Mouse (Mus musculus) embryonic facial prominence, embryonic 15.5 days (tissue): ENCODE measurements around the gene Adh4. TPM values are rescaled to one million over a fixed set of nuclear protein-coding genes. Genes with fewer than 3 reads are reported as not detected.

Experiments used
- ATAC-seq: fragments of 200-750 bp; cut with Nextera tagmentation; 2 replicates; pipeline ENCODE4 v1.8.0; 2017; ENCODE audit warnings: low read depth, moderate TSS enrichment; ENCODE audit not compliant: insufficient number of reproducible peaks, low FRiP score, low TSS enrichment
- H3K27ac ChIP-seq: fragments of 300-500 bp; sonication (generic); replicated peaks from 2 replicates; pipeline ENCODE4 v1.5.1; 2015; ENCODE audit warnings: mild to moderate bottlenecking, inconsistent platforms
- H3K27me3 ChIP-seq: fragments of 300-500 bp; sonication (generic); 2 replicates; pipeline ENCODE4 v1.6.1; 2015; ENCODE audit warnings: inconsistent platforms
- H3K36me3 ChIP-seq: fragments of 300-500 bp; sonication (generic); 2 replicates; pipeline ENCODE4 v1.6.1; 2015; ENCODE audit warnings: mild to moderate bottlenecking, inconsistent platforms
- H3K4me1 ChIP-seq: fragments of 300-500 bp; sonication (generic); 2 replicates; pipeline ENCODE4 v1.6.1; 2015; ENCODE audit warnings: inconsistent platforms
- H3K4me2 ChIP-seq: fragments of 300-500 bp; sonication (generic); replicated peaks from 2 replicates; pipeline ENCODE4 v1.6.1; 2015; ENCODE audit warnings: mild to moderate bottlenecking, inconsistent platforms
- H3K4me3 ChIP-seq: fragments of 300-500 bp; sonication (generic); replicated peaks from 2 replicates; pipeline ENCODE4 v1.5.1; 2015; ENCODE audit warnings: mild to moderate bottlenecking, inconsistent platforms
- H3K9ac ChIP-seq: fragments of 300-500 bp; sonication (generic); 2 replicates; pipeline ENCODE4 v1.6.1; 2015; ENCODE audit warnings: inconsistent platforms
- H3K9me3 ChIP-seq: fragments of 300-500 bp; sonication (generic); replicated peaks from 2 replicates; pipeline ENCODE4 v1.6.1; 2016; ENCODE audit warnings: inconsistent platforms
- WGBS: fragments of 180-500 bp; shearing (Covaris S2); methylation state at CpG from one replicate; pipeline ENCODE4 v1.1.7; 2015; 5-methylcytosine and 5-hydroxymethylcytosine counted together
- polyA plus RNA-seq: library from polyadenylated mRNA; unstranded; fragments of >200 nt; fragmentation: Nextera tagmentation; extraction: Ambion mirVana; gene quantifications from 2 replicates; pipeline ENCODE4 v1.2.1, GENCODE M21; 2015

Adh4 gene
- polyA plus RNA-seq, 1 experiment from 2014 or later: not detected

- no peak for ATAC-seq
- Histone ChIP-seq H3K4me2 (no peak overlapping the region), H3K27ac (no peak overlapping the region), H3K9me3 (no peaks in the 10 kb centered on the region), H3K36me3 (no peaks in the 10 kb centered on the region), H3K9ac (no peak overlapping the region), H3K4me1 (no peaks in the 10 kb centered on the region), H3K27me3 (no peaks in the 10 kb centered on the region), H3K4me3 (no peak overlapping the region)
- WGBS: 84% methylated on average over 1 of the region's 1 CpGs
Observed at GRCm38 (mm10) chr3:138409585-138409984, 5.7 kb upstream of the Adh4 start.

GRCm38 (mm10) chr3:138410211-138410610 is 5.1 kb upstream of the Adh4 start:
- H3K4me1 ChIP-seq: no peaks in the 10 kb centered on the region
- 82% methylated on average over 3 of the region's 3 CpGs for WGBS
- no peak overlapping the region for H3K4me2 ChIP-seq
- no peak overlapping the region for H3K4me3 ChIP-seq
- H3K27me3 ChIP-seq: no peaks in the 10 kb centered on the region
- ATAC-seq: no peak
- no peaks in the 10 kb centered on the region for H3K36me3 ChIP-seq
- H3K27ac ChIP-seq: no peak overlapping the region
- H3K9me3 ChIP-seq: no peaks in the 10 kb centered on the region
- no peak overlapping the region for H3K9ac ChIP-seq

GRCm38 (mm10) chr3:138419369-138419768 is 4.1 kb downstream of the Adh4 start:
- Histone ChIP-seq H3K9ac (no peak overlapping the region), H3K9me3 (no peaks in the 10 kb centered on the region), H3K36me3 (no peaks in the 10 kb centered on the region), H3K27me3 (no peaks in the 10 kb centered on the region), H3K27ac (no peak overlapping the region), H3K4me2 (no peak overlapping the region), H3K4me3 (no peak overlapping the region), H3K4me1 (no peaks in the 10 kb centered on the region)
- WGBS: 64% methylated on average over 6 of the region's 6 CpGs
- no peak for ATAC-seq

- 89% methylated on average over 3 of the region's 3 CpGs for WGBS
- H3K4me1 ChIP-seq: no peaks in the 10 kb centered on the region
Observed at GRCm38 (mm10) chr3:138420385-138420784, 5.1 kb downstream of the Adh4 start.

GRCm38 (mm10) chr3:138423664-138424063 is 8.4 kb downstream of the Adh4 start:
- H3K4me2 ChIP-seq: no peak overlapping the region
- H3K9ac ChIP-seq: no peak overlapping the region
- no peaks in the 10 kb centered on the region for H3K27me3 ChIP-seq
- H3K9me3 ChIP-seq: no peaks in the 10 kb centered on the region
- 72% methylated on average over 2 of the region's 2 CpGs for WGBS
- H3K4me1 ChIP-seq: no peaks in the 10 kb centered on the region
- no peak overlapping the region for H3K4me3 ChIP-seq
- no peak for ATAC-seq
- no peak overlapping the region for H3K27ac ChIP-seq
- no peaks in the 10 kb centered on the region for H3K36me3 ChIP-seq

More at GRCm38 (mm10) chr3:138420385-138420784, 5.1 kb downstream of the Adh4 start:
- no peak overlapping the region for H3K9ac ChIP-seq
- no peak overlapping the region for H3K4me2 ChIP-seq
- H3K9me3 ChIP-seq: no peaks in the 10 kb centered on the region
- H3K36me3 ChIP-seq: no peaks in the 10 kb centered on the region
- no peak overlapping the region for H3K4me3 ChIP-seq
- ATAC-seq: no peak
- no peak overlapping the region for H3K27ac ChIP-seq
- no peaks in the 10 kb centered on the region for H3K27me3 ChIP-seq

GRCm38 (mm10) chr3:138424247-138424646 is 9.0 kb downstream of the Adh4 start:
- WGBS: 59% methylated on average over 4 of the region's 4 CpGs
- Histone ChIP-seq H3K36me3 (no peaks in the 10 kb centered on the region), H3K4me1 (no peaks in the 10 kb centered on the region), H3K27me3 (no peaks in the 10 kb centered on the region), H3K9ac (no peak overlapping the region), H3K4me2 (no peak overlapping the region), H3K9me3 (no peaks in the 10 kb centered on the region), H3K4me3 (no peak overlapping the region), H3K27ac (no peak overlapping the region)
- ATAC-seq: no peak

- no peaks in the 10 kb centered on the region for H3K27me3 ChIP-seq
- H3K9ac ChIP-seq: no peak overlapping the region
- H3K4me2 ChIP-seq: no peak overlapping the region
- no peak for ATAC-seq
- H3K4me3 ChIP-seq: no peak overlapping the region
- 76% methylated on average over 6 of the region's 6 CpGs for WGBS
- no peaks in the 10 kb centered on the region for H3K36me3 ChIP-seq
- H3K9me3 ChIP-seq: no peaks in the 10 kb centered on the region
- H3K4me1 ChIP-seq: no peaks in the 10 kb centered on the region
- no peak overlapping the region for H3K27ac ChIP-seq
Observed at GRCm38 (mm10) chr3:138430360-138430976, 15.2 kb downstream of the Adh4 start.

- no peaks in the 10 kb centered on the region for H3K36me3 ChIP-seq
- no peak overlapping the region for H3K27ac ChIP-seq
- H3K9me3 ChIP-seq: no peaks in the 10 kb centered on the region
- no peak overlapping the region for H3K4me2 ChIP-seq
- no peak overlapping the region for H3K4me3 ChIP-seq
- 63% methylated on average over 2 of the region's 2 CpGs for WGBS
- H3K4me1 ChIP-seq: no peaks in the 10 kb centered on the region
- no peaks in the 10 kb centered on the region for H3K27me3 ChIP-seq
- no peak overlapping the region for H3K9ac ChIP-seq
- no peak for ATAC-seq
Observed at GRCm38 (mm10) chr3:138431835-138432234, 16.6 kb downstream of the Adh4 start.

- no peak for ATAC-seq
- WGBS: 69% methylated on average over 3 of the region's 3 CpGs
- no peak overlapping the region for H3K4me3 ChIP-seq
- no peak overlapping the region for H3K27ac ChIP-seq
- H3K27me3 ChIP-seq: no peaks in the 10 kb centered on the region
- peaks cover 3% of the 10 kb centered on the region; the same call in 1 of the 2 replicates for H3K4me1 ChIP-seq
- H3K4me2 ChIP-seq: no peak overlapping the region
- no peak overlapping the region for H3K9ac ChIP-seq
- H3K9me3 ChIP-seq: no peaks in the 10 kb centered on the region
- no peaks in the 10 kb centered on the region for H3K36me3 ChIP-seq
Observed at GRCm38 (mm10) chr3:138438716-138439115, 23.4 kb downstream of the Adh4 start.

GRCm38 (mm10) chr3:138442203-138442602 is 26.9 kb downstream of the Adh4 start:
- under 1% methylated on average over 9 of the region's 9 CpGs for WGBS
- Histone ChIP-seq H3K27me3 (no peaks in the 10 kb centered on the region), H3K36me3 (peaks cover 22% of the 10 kb centered on the region), H3K9ac (peak overlapping the region; percentile 35), H3K9me3 (no peaks in the 10 kb centered on the region), H3K4me3 (peak overlapping the region; percentile 92), H3K4me2 (peak overlapping the region; percentile 93), H3K4me1 (peaks cover 16% of the 10 kb centered on the region), H3K27ac (peak overlapping the region; percentile 93)
- ATAC-seq: no peak

- Histone ChIP-seq H3K9me3 (no peaks in the 10 kb centered on the region), H3K27ac (peak within 1 kb of the TSS; percentile 93), H3K27me3 (no peaks in the 10 kb centered on the region), H3K9ac (peak within 1 kb of the TSS; percentile 75), H3K36me3 (peaks cover 28% of the 10 kb centered on the region), H3K4me1 (peaks cover 16% of the 10 kb centered on the region), H3K4me3 (peak within 1 kb of the TSS; percentile 92), H3K4me2 (peak within 1 kb of the TSS; percentile 93)
- ATAC-seq: peak; percentile 100
- WGBS: under 1% methylated on average over 83 of the region's 86 CpGs
Observed at GRCm38 (mm10) chr3:138442612-138443464, 27.6 kb downstream of the Adh4 start, which contains the start of gene Adh5. Adh5 (plus strand) TSS chr3:138443093.
